Mouse (Mus musculus) ES-E14 (cell line): ENCODE data around the gene Stc2. TPM values are rescaled to one million over a fixed set of nuclear protein-coding genes. Genes with fewer than 3 reads are reported as not detected.

Experiments used
- DNase-seq: peaks from one replicate; pipeline ENCODE4 v3.0.0-alpha.2; 2013; ENCODE audit warnings: low read depth, low spot score
- H3K27ac ChIP-seq: 2 replicates; pipeline ENCODE4 v1.5.1; 2012; ENCODE audit warnings: low read depth, mild to moderate bottlenecking, low read length, moderate library complexity, mixed read lengths; ENCODE audit not compliant: poor library complexity, insufficient read depth, severe bottlenecking
- H3K36me3 ChIP-seq: 2 replicates; pipeline ENCODE4 v1.6.1; 2012; ENCODE audit warnings: mild to moderate bottlenecking, low read length, moderate library complexity, mixed read lengths; ENCODE audit not compliant: control insufficient read depth, poor library complexity, insufficient read depth, severe bottlenecking
- H3K4me1 ChIP-seq, 2 experiments: fragments of 150-350 bp in 1 of 2; sonication (generic) in 1 of 2; 2 replicates each; pipeline ENCODE4 v1.6.1; 2012; ENCODE audit warnings: low read length in 2 of 2, mild to moderate bottlenecking in 1 of 2, mixed read lengths in 1 of 2; ENCODE audit not compliant: control insufficient read depth in 2 of 2, insufficient read depth in 2 of 2, poor library complexity in 1 of 2
- H3K4me3 ChIP-seq, 2 experiments: fragments of 150-350 bp in 1 of 2; sonication (generic) in 1 of 2; 2 replicates each; pipeline ENCODE4 v1.5.1; 2012; ENCODE audit warnings: low read length in 2 of 2, low read depth in 1 of 2, mild to moderate bottlenecking in 1 of 2, mixed read lengths in 1 of 2; ENCODE audit not compliant: insufficient read depth in 1 of 2, poor library complexity in 1 of 2, severe bottlenecking in 1 of 2
- H3K9ac ChIP-seq: 2 replicates; pipeline ENCODE4 v1.6.1; 2012; ENCODE audit warnings: low read depth, mild to moderate bottlenecking, low read length, mixed read lengths; ENCODE audit not compliant: poor library complexity, insufficient read depth, severe bottlenecking
- H3K9me3 ChIP-seq: fragments of 150-350 bp; sonication (generic); 2 replicates; pipeline ENCODE4 v1.6.1; 2012; ENCODE audit warnings: low read depth, mild to moderate bottlenecking, low read length; ENCODE audit not compliant: control insufficient read depth, insufficient read depth
- CHD2 ChIP-seq: IDR thresholded peaks from 2 replicates; pipeline ENCODE4 v1.6.1; 2014; ENCODE audit warnings: mild to moderate bottlenecking, low read depth, low read length, inconsistent platforms
- HCFC1 ChIP-seq: IDR thresholded peaks from 2 replicates; pipeline ENCODE4 v1.6.1; 2012; ENCODE audit warnings: low read length, inconsistent platforms, borderline replicate concordance; ENCODE audit not compliant: insufficient read depth
- MAFK ChIP-seq: IDR thresholded peaks from 2 replicates; pipeline ENCODE4 v1.6.1; 2014; ENCODE audit warnings: mild to moderate bottlenecking, low read depth, low read length, inconsistent platforms; ENCODE audit not compliant: insufficient read depth
- ZC3H11A ChIP-seq: IDR thresholded peaks from 2 replicates; pipeline ENCODE4 v1.6.1; 2012; ENCODE audit warnings: low read depth, mild to moderate bottlenecking, inconsistent platforms, low read length, borderline replicate concordance
- ZNF384 ChIP-seq: IDR thresholded peaks from 2 replicates; pipeline ENCODE4 v1.6.1; 2012; ENCODE audit warnings: low read depth, low read length, inconsistent platforms
- in situ Hi-C, 2 experiments: fragments of 600-800 bp; cut with MboI; formaldehyde crosslinking; loops; one replicate each; pipeline ENCODE4 v1.15.1; 2025; ENCODE audit warnings: low sequenced_read_pairs in 2 of 2, inconsistent platforms in 1 of 2; ENCODE audit not compliant: unreplicated experiment in 2 of 2
- total RNA-seq: library from RNA; depleted of rRNA; stranded (reverse); fragments of 300-350 nt; gene quantifications from 2 replicates; pipeline ENCODE4 v1.2.3, GENCODE M21; 2012

The Stc2 gene
- total RNA-seq, 1 experiment, result 13.6 TPM

- DNase-seq, result no peak
- TF ChIP-seq ZC3H11A, result no peak
- TF ChIP-seq ZNF384, result no peak
- TF ChIP-seq MAFK, result no peak
- no peak for TF ChIP-seq HCFC1
- TF ChIP-seq CHD2, result no peak
- in situ Hi-C loops, result loop anchor here in 1 of 2 experiments (25.0 kb wide), 1 partner anchor 703 kb away; no protein-coding TSS in a partner anchor
Measured at GRCm38 (mm10) chr11:31365280-31365679, 4.6 kb downstream of the Stc2 start.

GRCm38 (mm10) chr11:31362856-31363255 is 7.0 kb downstream of the Stc2 start:
- Histone ChIP-seq H3K9ac (no peak overlapping the region), H3K36me3 (peaks cover 13% of the 10 kb centered on the region; the same call in 1 of the 2 replicates), H3K27ac (no peak overlapping the region), H3K4me1 (no peaks in the 10 kb centered on the region), H3K9me3 (no peaks in the 10 kb centered on the region), H3K4me3 (no peak overlapping the region)
- in situ Hi-C loops, result loop anchor here in 1 of 2 experiments (25.0 kb wide), 1 partner anchor 701 kb away; no protein-coding TSS in a partner anchor
- no peak for DNase-seq
- TF ChIP-seq ZC3H11A, result no peak
- no peak for TF ChIP-seq ZNF384
- no peak for TF ChIP-seq HCFC1
- no peak for TF ChIP-seq CHD2
- TF ChIP-seq MAFK, result no peak

More at GRCm38 (mm10) chr11:31365280-31365679, 4.6 kb downstream of the Stc2 start:
- Histone ChIP-seq H3K4me1 (no peaks in the 10 kb centered on the region), H3K9ac (no peak overlapping the region), H3K9me3 (no peaks in the 10 kb centered on the region), H3K36me3 (peaks cover 13% of the 10 kb centered on the region; the same call in 1 of the 2 replicates), H3K4me3 (no peak overlapping the region), H3K27ac (no peak overlapping the region)

- in situ Hi-C loops, result loop anchor here in 1 of 2 experiments (25.0 kb wide), 1 partner anchor 700 kb away; no protein-coding TSS in a partner anchor
- Histone ChIP-seq H3K4me1 (no peaks in the 10 kb centered on the region), H3K9me3 (no peaks in the 10 kb centered on the region), H3K36me3 (peaks cover 12% of the 10 kb centered on the region; the same call in 1 of the 2 replicates), H3K4me3 (no peak overlapping the region), H3K27ac (no peak overlapping the region), H3K9ac (no peak overlapping the region)
- DNase-seq, result no peak
- TF ChIP-seq CHD2, result no peak
- no peak for TF ChIP-seq ZNF384
- TF ChIP-seq HCFC1, result no peak
- TF ChIP-seq ZC3H11A, result no peak
- TF ChIP-seq MAFK, result no peak
Measured at GRCm38 (mm10) chr11:31362330-31362729, 7.5 kb downstream of the Stc2 start.

GRCm38 (mm10) chr11:31361047-31361446 is 8.8 kb downstream of the Stc2 start:
- TF ChIP-seq ZNF384 (no peak), CHD2 (no peak), ZC3H11A (no peak), HCFC1 (no peak), MAFK (no peak)
- DNase-seq, result no peak
- Histone ChIP-seq H3K4me1 (no peaks in the 10 kb centered on the region), H3K4me3 (no peak overlapping the region), H3K9ac (no peak overlapping the region), H3K27ac (no peak overlapping the region), H3K9me3 (no peaks in the 10 kb centered on the region), H3K36me3 (peaks cover 7% of the 10 kb centered on the region; the same call in 1 of the 2 replicates)
- in situ Hi-C loops, result loop anchor here in 1 of 2 experiments (25.0 kb wide), 1 partner anchor 699 kb away; no protein-coding TSS in a partner anchor
